Mouse (Mus musculus): Measurements from ENCODE around the gene Utp4. TPM values are rescaled to one million over a fixed set of nuclear protein-coding genes. Genes with fewer than 3 reads are reported as not detected.
"Not testable (repeated sequence)": the region's sequence is repeated elsewhere in the genome, so short reads cannot be mapped to it uniquely, and the experiment has no call there.

Utp4 gene
- polyA plus RNA-seq, 1 experiment: 18.9 TPM

DNA sequence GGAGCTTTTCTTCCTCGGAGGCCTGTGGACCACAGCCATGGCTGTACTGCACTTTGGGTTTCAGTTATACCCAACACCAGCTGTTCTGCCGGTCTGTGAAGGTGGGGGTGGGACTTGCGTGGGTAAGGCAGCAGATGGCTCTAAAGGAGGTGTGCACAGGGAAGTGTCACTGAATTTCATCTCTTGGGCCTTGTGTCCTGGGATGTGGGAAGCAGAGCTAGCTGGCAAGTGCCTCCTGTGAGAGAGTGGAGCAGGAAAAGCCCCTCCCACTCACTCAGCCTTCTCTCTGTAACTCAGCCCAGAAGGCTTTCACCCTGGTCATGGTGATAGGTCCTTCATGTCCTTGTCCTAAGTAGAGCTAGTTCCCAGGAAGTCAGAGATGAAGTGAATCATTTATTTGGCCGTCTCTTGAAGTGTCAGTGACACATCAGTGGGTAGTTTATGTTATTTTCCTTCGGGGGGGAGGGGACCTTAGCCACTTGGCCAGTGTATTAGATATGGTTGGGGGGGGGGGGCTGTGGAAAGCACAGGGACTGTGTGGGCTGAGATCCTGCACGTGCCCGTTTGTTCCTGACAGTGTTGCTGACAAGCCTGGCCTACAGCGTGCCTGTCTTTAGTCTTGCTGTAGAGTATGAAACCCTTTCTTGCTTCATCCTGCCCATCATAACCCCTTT, 26.4 kb downstream of the Utp4 start:
- TF ChIP-seq POLR2A (IDR thresholded peaks at IDR 0.05; ENCODE audit: borderline replicate concordance, control insufficient read depth, low read depth, low read length) (no peak), CTCF (IDR thresholded peaks at IDR 0.05; ENCODE audit: control insufficient read depth, insufficient read depth, low read length) (no peak)
- H3K27ac ChIP-seq (ENCODE audit: control insufficient read depth, insufficient read depth, low read depth, low read length, poor library complexity): no peak overlapping the region
- WGBS: 87% methylated on average over 8 of the region's 8 CpGs

DNA sequence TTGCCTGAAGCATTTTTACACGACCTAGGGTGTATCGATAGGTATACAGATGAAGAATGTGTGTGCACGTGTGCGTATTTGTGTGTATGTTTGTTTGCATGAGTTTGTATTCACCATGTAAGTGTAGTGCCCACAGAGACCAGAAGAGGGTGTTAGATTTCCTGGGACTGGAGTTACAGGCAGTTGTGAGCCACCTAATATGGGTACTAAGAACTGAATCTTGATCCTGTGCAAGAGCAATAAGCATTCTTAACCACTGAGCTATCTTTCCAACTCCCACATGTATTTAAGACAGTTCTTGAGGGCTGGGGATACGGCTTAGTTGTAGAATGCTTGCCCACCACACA, 26.9 kb downstream of the Utp4 start:
- TF ChIP-seq POLR2A (IDR thresholded peaks at IDR 0.05; ENCODE audit: borderline replicate concordance, control insufficient read depth, low read depth, low read length) (no peak), CTCF (IDR thresholded peaks at IDR 0.05; ENCODE audit: control insufficient read depth, insufficient read depth, low read length) (no peak)
- Histone ChIP-seq H3K27ac (ENCODE audit: control insufficient read depth, insufficient read depth, low read depth, low read length, poor library complexity) (no peak overlapping the region), H3K4me3 (replicated peaks; ENCODE audit: control insufficient read depth, low read depth, low read length) (no peak overlapping the region), H3K4me1 (ENCODE audit: control insufficient read depth, insufficient read depth, low read length) (no peaks in the 10 kb centered on the region)
- 89% methylated on average over 5 of the region's 5 CpGs for WGBS

More for the DNA sequence above, 26.4 kb downstream of the Utp4 start:
- Histone ChIP-seq H3K4me3 (replicated peaks; ENCODE audit: control insufficient read depth, low read depth, low read length) (no peak overlapping the region), H3K4me1 (ENCODE audit: control insufficient read depth, insufficient read depth, low read length) (no peaks in the 10 kb centered on the region)

DNA sequence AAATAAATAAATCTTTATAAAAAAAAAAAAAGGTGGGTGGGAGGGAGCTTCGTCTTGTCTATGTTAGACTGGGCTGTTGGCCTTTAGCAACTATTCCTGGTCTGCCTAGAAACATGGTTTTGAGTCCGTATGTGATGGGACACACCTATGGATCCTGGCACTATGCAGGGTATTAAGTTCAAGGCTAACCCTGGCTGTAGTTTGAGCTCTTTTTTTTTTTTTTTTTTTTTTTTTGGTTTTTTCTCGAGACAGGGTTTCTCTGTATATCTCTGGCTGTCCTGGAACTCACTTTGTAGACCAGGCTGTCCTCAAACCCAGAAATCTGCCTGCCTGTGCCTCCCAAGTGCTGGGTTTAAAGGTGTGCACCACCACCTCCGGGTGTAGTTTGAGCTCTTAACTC, 30.6 kb downstream of the Utp4 start:
- 78% methylated on average over 4 of the region's 4 CpGs for WGBS

DNA sequence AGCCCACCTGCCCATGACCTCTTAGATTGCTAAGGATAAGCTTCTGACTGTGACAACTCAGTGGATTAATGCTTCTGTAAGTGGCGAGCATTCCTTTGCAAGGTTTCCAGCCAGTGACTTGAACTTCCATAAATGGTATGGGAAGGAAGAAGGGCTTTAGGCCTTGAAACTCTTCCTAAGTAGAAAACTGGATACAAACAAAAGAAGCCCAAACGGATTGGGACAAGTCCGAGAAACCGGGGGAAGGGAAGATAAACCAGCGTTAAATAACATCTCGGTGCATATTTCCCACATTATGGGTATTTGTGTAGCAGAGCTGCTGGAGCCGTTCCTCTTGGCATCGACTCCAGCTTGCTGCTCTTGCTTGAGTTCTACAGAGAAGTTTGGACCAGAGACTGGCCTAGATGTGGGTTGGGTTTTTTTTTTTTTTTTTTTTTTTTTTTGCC, 31.5 kb downstream of the Utp4 start:
- no peak overlapping the region for H3K27ac ChIP-seq (ENCODE audit: control insufficient read depth, insufficient read depth, low read depth, low read length, poor library complexity)
- no peaks in the 10 kb centered on the region for H3K4me1 ChIP-seq (ENCODE audit: control insufficient read depth, insufficient read depth, low read length)
- TF ChIP-seq POLR2A (IDR thresholded peaks at IDR 0.05; ENCODE audit: borderline replicate concordance, control insufficient read depth, low read depth, low read length) (no peak), CTCF (IDR thresholded peaks at IDR 0.05; ENCODE audit: control insufficient read depth, insufficient read depth, low read length) (no peak)
- no peak overlapping the region for H3K4me3 ChIP-seq (replicated peaks; ENCODE audit: control insufficient read depth, low read depth, low read length)
- 83% methylated on average over 8 of the region's 8 CpGs for WGBS

More for the DNA sequence above, 30.6 kb downstream of the Utp4 start:
- Histone ChIP-seq H3K4me1 (ENCODE audit: control insufficient read depth, insufficient read depth, low read length) (no peaks in the 10 kb centered on the region), H3K4me3 (replicated peaks; ENCODE audit: control insufficient read depth, low read depth, low read length) (no peak overlapping the region), H3K27ac (ENCODE audit: control insufficient read depth, insufficient read depth, low read depth, low read length, poor library complexity) (no peak overlapping the region)
- TF ChIP-seq CTCF (IDR thresholded peaks at IDR 0.05; ENCODE audit: control insufficient read depth, insufficient read depth, low read length): no peak
- no peak for TF ChIP-seq POLR2A (IDR thresholded peaks at IDR 0.05; ENCODE audit: borderline replicate concordance, control insufficient read depth, low read depth, low read length)

DNA sequence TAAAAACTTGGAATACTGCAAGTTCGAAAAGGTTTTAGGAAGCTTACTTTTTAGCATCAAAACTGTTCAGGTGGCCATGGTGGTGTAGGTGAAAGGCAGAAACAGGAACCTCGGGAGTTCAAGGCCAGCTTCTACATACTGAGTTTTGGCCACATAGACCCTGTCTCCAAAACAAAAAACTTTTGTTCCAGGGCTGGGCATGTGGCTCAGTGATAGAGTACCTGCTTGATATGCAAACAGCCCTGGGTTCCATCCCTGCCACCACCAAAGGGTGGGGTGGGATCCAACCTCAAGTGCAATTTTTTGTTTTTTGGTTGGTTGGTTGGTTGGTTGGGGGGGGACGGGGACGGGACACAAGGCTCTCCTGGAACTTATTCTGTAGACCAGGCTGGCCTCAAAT, 32.0 kb downstream of the Utp4 start:
- Histone ChIP-seq H3K27ac (ENCODE audit: control insufficient read depth, insufficient read depth, low read depth, low read length, poor library complexity) (no peak overlapping the region), H3K4me3 (replicated peaks; ENCODE audit: control insufficient read depth, low read depth, low read length) (no peak overlapping the region), H3K4me1 (ENCODE audit: control insufficient read depth, insufficient read depth, low read length) (no peaks in the 10 kb centered on the region)
- WGBS: 73% methylated on average over 4 of the region's 4 CpGs
- TF ChIP-seq CTCF (IDR thresholded peaks at IDR 0.05; ENCODE audit: control insufficient read depth, insufficient read depth, low read length) (no peak), POLR2A (IDR thresholded peaks at IDR 0.05; ENCODE audit: borderline replicate concordance, control insufficient read depth, low read depth, low read length) (no peak)

DNA sequence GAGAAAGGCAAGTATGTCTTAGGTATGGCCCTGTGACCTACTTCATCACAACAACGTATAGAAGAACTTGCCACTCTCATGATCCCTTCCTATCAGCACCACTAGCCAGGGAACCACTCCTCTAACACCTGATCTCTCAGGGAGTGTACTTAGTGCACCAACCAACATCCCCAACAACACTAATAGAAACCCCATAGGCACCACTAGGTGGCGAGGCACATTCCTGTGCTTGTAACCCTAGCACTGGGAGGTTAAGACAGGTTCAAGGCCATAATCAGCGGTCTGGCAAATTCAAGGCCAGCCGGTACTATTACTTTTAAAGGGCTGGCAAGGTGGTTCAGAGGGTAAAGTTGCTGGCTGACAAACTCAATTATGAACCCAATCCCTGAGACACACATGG, 33.8 kb downstream of the Utp4 start:
- TF ChIP-seq CTCF (IDR thresholded peaks at IDR 0.05; ENCODE audit: control insufficient read depth, insufficient read depth, low read length) (peak; percentile 63), POLR2A (IDR thresholded peaks at IDR 0.05; ENCODE audit: borderline replicate concordance, control insufficient read depth, low read depth, low read length) (no peak)
- WGBS: 54% methylated on average over 4 of the region's 4 CpGs
- Histone ChIP-seq H3K4me3 (replicated peaks; ENCODE audit: control insufficient read depth, low read depth, low read length) (no peak overlapping the region), H3K27ac (ENCODE audit: control insufficient read depth, insufficient read depth, low read depth, low read length, poor library complexity) (no peak overlapping the region), H3K4me1 (ENCODE audit: control insufficient read depth, insufficient read depth, low read length) (no peaks in the 10 kb centered on the region)

DNA sequence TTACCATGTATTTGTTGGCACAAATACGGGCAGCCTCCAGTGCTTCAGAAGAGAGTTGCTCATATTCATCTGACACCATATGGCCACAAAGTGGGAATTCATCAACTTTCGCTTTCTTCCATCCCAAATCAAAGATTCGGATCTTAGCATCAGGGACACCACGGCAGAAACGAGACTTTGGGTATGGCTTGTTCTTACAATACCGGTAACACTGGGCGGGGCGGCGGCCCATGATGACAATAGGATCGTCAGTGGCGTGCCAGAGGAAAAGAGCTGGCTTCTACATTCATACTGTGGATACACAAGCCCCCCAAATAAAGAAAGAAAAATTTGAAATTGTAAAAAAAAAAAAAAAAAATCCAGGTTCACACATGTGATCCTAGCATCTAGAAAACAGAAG, 34.7 kb downstream of the Utp4 start:
- H3K4me1 ChIP-seq (ENCODE audit: control insufficient read depth, insufficient read depth, low read length); H3K4me3 ChIP-seq (replicated peaks; ENCODE audit: control insufficient read depth, low read depth, low read length); H3K27ac ChIP-seq (ENCODE audit: control insufficient read depth, insufficient read depth, low read depth, low read length, poor library complexity): not testable (repeated sequence)
- 87% methylated on average over 11 of the region's 11 CpGs for WGBS

DNA sequence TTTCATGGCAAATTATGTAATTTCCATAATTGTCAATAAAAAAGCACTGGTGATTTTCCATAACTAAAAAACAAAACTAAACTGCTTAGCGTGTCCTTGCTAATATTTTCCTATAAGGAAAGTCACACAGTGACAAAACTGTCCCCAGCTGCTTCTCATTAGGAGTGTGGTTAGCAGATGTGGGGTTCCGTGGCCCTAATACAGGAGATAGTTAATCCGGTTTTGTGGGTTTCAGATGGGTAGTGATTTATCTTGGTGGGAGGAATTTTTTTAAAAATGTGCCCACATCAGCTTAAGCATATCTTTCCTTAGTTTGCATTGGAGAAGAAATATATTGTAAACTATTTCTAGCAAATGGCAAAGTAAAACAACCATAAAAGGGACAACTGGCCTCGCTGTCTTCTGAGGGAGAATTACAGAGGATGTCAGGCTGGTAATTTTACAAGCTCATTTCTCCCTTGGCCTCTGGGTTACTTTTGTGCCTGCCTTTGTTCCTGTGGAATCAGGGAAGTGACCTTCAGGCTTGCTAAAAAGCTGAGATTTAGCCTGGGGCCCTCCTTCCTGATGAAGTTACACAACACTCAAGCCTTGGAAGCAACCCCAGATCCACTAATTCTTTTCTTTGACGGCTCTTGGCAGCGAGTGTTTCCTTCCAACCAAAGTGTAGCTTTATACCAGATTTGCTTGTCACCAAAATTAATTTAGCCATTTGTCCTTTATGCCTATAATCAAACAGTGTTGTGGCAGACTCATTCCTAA, 35.9 kb downstream of the Utp4 start:
- 44% methylated on average over 6 of the region's 6 CpGs for WGBS
- Histone ChIP-seq H3K4me1 (ENCODE audit: control insufficient read depth, insufficient read depth, low read length) (peaks cover 1% of the 10 kb centered on the region), H3K4me3 (replicated peaks; ENCODE audit: control insufficient read depth, low read depth, low read length) (no peak overlapping the region), H3K27ac (ENCODE audit: control insufficient read depth, insufficient read depth, low read depth, low read length, poor library complexity) (no peak overlapping the region)
- TF ChIP-seq CTCF (IDR thresholded peaks at IDR 0.05; ENCODE audit: control insufficient read depth, insufficient read depth, low read length) (no peak), POLR2A (IDR thresholded peaks at IDR 0.05; ENCODE audit: borderline replicate concordance, control insufficient read depth, low read depth, low read length) (no peak)

Measured in bone marrow, adult 2 months (tissue).